Mouse (Mus musculus) bone marrow, adult 2 months (tissue): ENCODE measurements at regions not wholly inside any gene's neighbourhood (a gene's known extent, or its start where the extent isn't known, plus 50 kb on each side); places are given as distances from the start of the nearest gene placed in this dataset.

Source experiments
- CTCF ChIP-seq: fragments of 200-500 bp; IDR thresholded peaks from 2 replicates; pipeline ENCODE4 v1.5.1; 2011; ENCODE audit warnings: low read length, control low read depth; ENCODE audit not compliant: control insufficient read depth, insufficient read depth
- POLR2A ChIP-seq: fragments of 200-500 bp; IDR thresholded peaks from 2 replicates; pipeline ENCODE4 v1.6.1; 2011; ENCODE audit warnings: low read depth, mild to moderate bottlenecking, control low read depth, low read length, borderline replicate concordance; ENCODE audit not compliant: control insufficient read depth

DNA sequence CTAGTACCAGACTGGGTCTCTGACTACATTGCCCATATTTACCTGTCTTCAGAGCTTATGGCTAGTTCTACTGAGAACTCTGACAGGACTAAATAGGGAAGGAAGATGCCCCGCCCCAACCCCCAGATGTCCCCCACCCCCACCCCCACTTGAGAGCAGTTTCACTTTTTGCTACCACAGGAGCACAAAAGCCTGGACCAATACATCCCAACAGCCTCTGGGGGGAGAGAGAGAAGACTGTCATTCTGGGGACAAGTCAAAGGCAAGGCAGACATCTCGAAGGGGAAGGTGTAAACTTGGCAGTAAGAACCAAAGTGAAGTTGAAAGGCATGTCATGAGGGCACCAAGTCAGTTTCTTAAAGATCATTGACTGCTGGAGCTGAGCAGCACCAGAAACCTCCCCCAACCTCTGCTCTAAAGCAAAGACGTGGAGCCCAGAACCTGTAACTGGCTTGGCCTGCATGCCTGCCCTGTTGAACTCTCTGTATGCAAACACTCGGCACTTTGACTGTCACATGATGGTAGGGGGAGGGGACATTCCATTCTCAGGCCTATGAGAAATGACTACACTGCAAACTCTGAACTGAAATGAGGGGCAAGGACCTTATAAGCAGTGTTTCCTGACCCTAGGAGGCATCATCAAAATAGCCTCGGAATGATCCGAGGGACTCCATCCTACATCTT is 123.3 kb downstream of the Psat1 start:
- TF ChIP-seq CTCF, result no peak
- TF ChIP-seq POLR2A, result no peak
